Mouse (Mus musculus): ENCODE data around the gene Erbb4. TPM values are rescaled to one million over a fixed set of nuclear protein-coding genes. Genes with fewer than 3 reads are reported as not detected.

Erbb4 gene
- polyA plus RNA-seq (2015; fragmentation: Nextera tagmentation; extraction: Ambion mirVana) = 0.01 and 0.08 TPM in 2 replicates

DNA sequence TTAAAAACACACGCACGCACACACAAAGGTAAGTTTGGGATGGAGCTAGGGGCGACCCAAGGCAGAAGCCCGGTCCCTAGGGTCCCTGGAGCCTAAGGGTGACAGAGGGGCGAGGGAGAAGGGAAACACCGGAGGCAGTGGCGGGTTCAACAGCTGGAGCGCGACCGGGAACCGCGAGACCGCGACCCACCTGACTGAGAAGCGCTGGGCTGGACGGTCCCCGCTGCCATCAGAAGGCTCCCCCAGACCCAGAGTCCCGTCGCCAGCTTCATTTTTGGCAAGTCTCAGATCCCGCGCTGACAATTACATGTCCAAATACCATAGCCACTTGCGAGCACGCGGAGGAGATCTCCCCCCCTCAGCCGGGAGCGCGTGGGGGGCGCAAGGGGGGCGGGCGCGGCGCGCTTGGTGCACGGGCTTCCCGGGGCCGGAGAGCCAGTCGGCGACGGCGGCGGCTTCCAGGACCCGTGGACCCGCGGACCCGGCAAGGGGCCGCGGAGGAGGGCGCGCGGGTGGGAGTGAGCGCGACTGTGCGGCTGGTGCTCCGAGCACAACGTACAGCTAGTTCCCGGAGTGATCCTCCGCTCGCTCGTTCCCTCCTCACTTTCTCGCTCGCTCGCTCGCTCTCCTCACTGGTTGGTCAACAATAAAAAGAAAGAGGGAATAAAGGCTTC is at the start of gene Erbb4:
Erbb4 (minus strand) TSS at position 575 of the 674 bp plus-strand sequence.
- WGBS (ENCODE audit: insufficient replicate concordance) = under 1% methylated on average over 63 of the region's 63 CpGs
- 0 out of 2 replicates have a peak, but pooled peaks cover 6% of the 10 kb centered on the region for H3K4me1 ChIP-seq (replicated peaks)
- ATAC-seq (ENCODE audit: insufficient read depth) = no peak
- no peaks in the 10 kb centered on the region for H3K9me3 ChIP-seq (replicated peaks)
- H3K27me3 ChIP-seq = peaks cover 55% of the 10 kb centered on the region
- peak within 1 kb of the TSS; percentile 46 for H3K4me3 ChIP-seq (replicated peaks)
- H3K9ac ChIP-seq = no peak within 1 kb of the TSS
- H3K27ac ChIP-seq (replicated peaks) = no peak within 1 kb of the TSS
- H3K4me2 ChIP-seq = peak within 1 kb of the TSS; percentile 72
- H3K36me3 ChIP-seq (replicated peaks) = no peaks in the 10 kb centered on the region

GRCm38 (mm10) chr1:69157346-69157745 is 49.5 kb upstream of the Erbb4 start:
- ATAC-seq (ENCODE audit: insufficient read depth) = no peak
- Histone ChIP-seq H3K4me3 (replicated peaks) (no peak overlapping the region), H3K4me1 (replicated peaks) (no peaks in the 10 kb centered on the region), H3K9ac (no peak overlapping the region), H3K27ac (replicated peaks) (no peak overlapping the region), H3K4me2 (no peak overlapping the region), H3K9me3 (replicated peaks) (no peaks in the 10 kb centered on the region), H3K27me3 (no peaks in the 10 kb centered on the region), H3K36me3 (replicated peaks) (no peaks in the 10 kb centered on the region)
- WGBS (ENCODE audit: insufficient replicate concordance) = 52% methylated on average over 2 of the region's 2 CpGs

GRCm38 (mm10) chr1:69141341-69141740 is 33.5 kb upstream of the Erbb4 start:
- no peak for ATAC-seq (ENCODE audit: insufficient read depth)
- Histone ChIP-seq H3K9me3 (replicated peaks) (no peaks in the 10 kb centered on the region), H3K27ac (replicated peaks) (no peak overlapping the region), H3K27me3 (no peaks in the 10 kb centered on the region), H3K4me1 (replicated peaks) (no peaks in the 10 kb centered on the region), H3K4me3 (replicated peaks) (no peak overlapping the region), H3K4me2 (no peak overlapping the region), H3K9ac (no peak overlapping the region), H3K36me3 (replicated peaks) (no peaks in the 10 kb centered on the region)

DNA sequence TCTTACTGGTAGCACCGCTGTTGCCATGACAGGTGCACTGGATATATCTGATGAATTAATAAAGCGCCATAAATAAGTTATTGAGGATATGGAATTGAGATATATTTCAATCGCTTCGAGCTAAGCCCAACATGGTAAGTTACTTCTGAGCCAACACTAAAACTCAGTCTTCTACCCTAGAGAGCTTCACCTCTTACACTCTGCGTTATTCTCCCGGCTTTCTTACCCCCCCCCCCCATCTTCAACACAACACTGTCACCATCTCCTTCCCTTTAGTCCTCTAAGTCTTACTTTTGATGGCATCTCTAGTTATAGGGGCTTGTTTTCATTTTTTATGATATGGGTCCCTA is 31.6 kb upstream of the Erbb4 start:
- no peak for ATAC-seq (ENCODE audit: insufficient read depth)
- Histone ChIP-seq H3K4me1 (replicated peaks) (no peaks in the 10 kb centered on the region), H3K9me3 (replicated peaks) (no peaks in the 10 kb centered on the region), H3K4me3 (replicated peaks) (no peak overlapping the region), H3K27me3 (no peaks in the 10 kb centered on the region), H3K4me2 (no peak overlapping the region), H3K9ac (no peak overlapping the region), H3K27ac (replicated peaks) (no peak overlapping the region), H3K36me3 (replicated peaks) (no peaks in the 10 kb centered on the region)
- 39% methylated on average over 6 of the region's 6 CpGs for WGBS (ENCODE audit: insufficient replicate concordance)

GRCm38 (mm10) chr1:69138856-69139518 is 31.1 kb upstream of the Erbb4 start:
- Histone ChIP-seq H3K36me3 (replicated peaks) (no peaks in the 10 kb centered on the region), H3K4me1 (replicated peaks) (no peaks in the 10 kb centered on the region), H3K9ac (no peak overlapping the region), H3K9me3 (replicated peaks) (no peaks in the 10 kb centered on the region), H3K27ac (replicated peaks) (no peak overlapping the region), H3K4me2 (no peak overlapping the region), H3K4me3 (replicated peaks) (no peak overlapping the region), H3K27me3 (no peaks in the 10 kb centered on the region)
- WGBS (ENCODE audit: insufficient replicate concordance) = 32% methylated on average over 4 of the region's 4 CpGs
- no peak for ATAC-seq (ENCODE audit: insufficient read depth)

DNA sequence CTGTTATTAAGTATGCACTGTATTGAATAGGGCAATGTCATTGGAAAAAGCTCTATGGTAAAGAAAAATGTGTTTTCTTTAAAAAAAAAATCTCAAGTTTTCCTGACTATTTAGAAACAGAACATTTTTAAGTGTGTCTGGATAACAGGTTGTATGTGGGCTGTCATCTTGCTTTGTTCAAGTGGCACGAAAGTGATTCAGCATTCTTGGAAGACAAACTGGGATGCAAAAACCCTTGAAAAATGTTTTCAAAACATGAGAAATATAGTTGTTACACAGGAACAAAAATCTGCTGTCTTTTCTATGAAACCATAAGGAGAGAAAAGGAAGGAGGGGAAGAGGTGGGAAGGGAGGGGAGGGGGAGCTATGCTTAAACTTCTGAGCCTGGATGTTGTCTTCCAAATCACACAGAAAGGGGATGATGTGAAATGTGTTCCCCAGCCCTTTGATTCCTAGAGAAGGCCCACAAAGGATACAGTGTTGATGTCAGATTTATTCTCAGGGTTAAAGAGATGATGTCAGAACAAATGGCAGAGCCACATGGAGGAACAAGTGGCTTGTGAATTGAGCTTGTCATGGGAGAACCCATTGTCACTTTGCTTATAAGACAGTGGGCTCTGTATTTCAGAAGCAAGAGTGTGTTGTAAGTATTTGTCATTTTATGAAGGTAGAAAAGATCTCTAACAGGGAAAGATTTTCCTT is 16.4 kb upstream of the Erbb4 start:
- WGBS (ENCODE audit: insufficient replicate concordance) = 60% methylated on average over 1 of the region's 1 CpGs
- no peaks in the 10 kb centered on the region for H3K36me3 ChIP-seq (replicated peaks)
- no peaks in the 10 kb centered on the region for H3K4me1 ChIP-seq (replicated peaks)
- no peak overlapping the region for H3K9ac ChIP-seq
- H3K4me3 ChIP-seq (replicated peaks) = no peak overlapping the region
- no peaks in the 10 kb centered on the region for H3K9me3 ChIP-seq (replicated peaks)
- no peak overlapping the region for H3K4me2 ChIP-seq
- H3K27ac ChIP-seq (replicated peaks) = no peak overlapping the region
- H3K27me3 ChIP-seq = no peaks in the 10 kb centered on the region
- ATAC-seq (ENCODE audit: insufficient read depth) = no peak

DNA sequence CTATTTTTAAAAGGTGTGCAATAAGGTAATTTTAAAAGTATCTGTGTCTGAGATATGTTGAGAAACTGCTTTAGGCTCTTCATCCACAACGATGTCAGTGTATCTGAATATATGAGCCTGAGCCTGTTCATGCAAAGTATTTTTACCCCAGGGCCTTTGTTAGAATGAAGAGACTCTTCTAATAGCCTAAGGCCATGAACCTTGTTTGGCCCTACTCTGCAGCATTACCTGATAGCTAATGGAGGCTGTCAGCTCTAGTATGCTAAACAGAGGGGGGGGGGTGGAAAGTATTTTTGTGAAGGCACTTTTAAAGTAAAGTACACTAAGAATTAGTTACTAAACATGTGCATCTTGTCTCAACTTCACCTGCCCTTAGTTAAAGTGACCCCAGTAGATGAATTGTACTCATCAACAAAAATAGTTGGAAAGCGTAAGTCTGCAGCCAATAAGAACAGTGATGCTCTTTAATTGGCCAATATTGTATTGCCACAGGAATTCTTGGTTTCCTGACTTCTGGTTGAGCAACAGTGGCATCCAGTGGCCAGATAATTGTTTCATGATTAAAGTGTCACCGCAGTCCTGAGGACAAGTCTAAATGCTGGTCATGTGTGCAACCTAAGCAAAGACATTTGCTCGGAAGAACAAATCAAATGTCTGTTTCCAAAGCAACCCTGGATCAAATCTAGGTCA is 10.5 kb upstream of the Erbb4 start:
- 68% methylated on average over 4 of the region's 4 CpGs for WGBS (ENCODE audit: insufficient replicate concordance)
- H3K36me3 ChIP-seq (replicated peaks) = no peaks in the 10 kb centered on the region
- no peaks in the 10 kb centered on the region for H3K27me3 ChIP-seq
- no peaks in the 10 kb centered on the region for H3K4me1 ChIP-seq (replicated peaks)
- no peak overlapping the region for H3K27ac ChIP-seq (replicated peaks)
- no peaks in the 10 kb centered on the region for H3K9me3 ChIP-seq (replicated peaks)
- H3K4me3 ChIP-seq (replicated peaks) = no peak overlapping the region
- no peak for ATAC-seq (ENCODE audit: insufficient read depth)
- H3K9ac ChIP-seq = no peak overlapping the region
- no peak overlapping the region for H3K4me2 ChIP-seq

- Histone ChIP-seq H3K9ac (no peak overlapping the region), H3K4me2 (peak overlapping the region; percentile 72), H3K9me3 (replicated peaks) (no peaks in the 10 kb centered on the region), H3K27me3 (peaks cover 55% of the 10 kb centered on the region), H3K27ac (replicated peaks) (no peak overlapping the region), H3K4me3 (replicated peaks) (peak overlapping the region; percentile 46), H3K4me1 (replicated peaks) (0 out of 2 replicates have a peak, but pooled peaks cover 6% of the 10 kb centered on the region), H3K36me3 (replicated peaks) (no peaks in the 10 kb centered on the region)
- ATAC-seq (ENCODE audit: insufficient read depth) = no peak
- 5% methylated on average over 20 of the region's 20 CpGs for whole genome bisulfite sequencing (ENCODE audit: insufficient replicate concordance)
These were observed 483 bp upstream of the Erbb4 start for GRCm38 (mm10) chr1:69108159-69108925.

GRCm38 (mm10) chr1:69106937-69107461 is 860 bp downstream of the Erbb4 start:
- H3K27me3 ChIP-seq = peaks cover 55% of the 10 kb centered on the region
- no peak for ATAC-seq (ENCODE audit: insufficient read depth)

GRCm38 (mm10) chr1:69106322-69106761 is 1.5 kb downstream of the Erbb4 start:
- Histone ChIP-seq H3K4me2 (peak overlapping the region; percentile 72), H3K27ac (replicated peaks) (no peak overlapping the region), H3K9me3 (replicated peaks) (no peaks in the 10 kb centered on the region), H3K27me3 (peaks cover 55% of the 10 kb centered on the region), H3K4me1 (replicated peaks) (0 out of 2 replicates have a peak, but pooled peaks cover 6% of the 10 kb centered on the region), H3K36me3 (replicated peaks) (no peaks in the 10 kb centered on the region), H3K9ac (no peak overlapping the region), H3K4me3 (replicated peaks) (peak overlapping the region; percentile 38)
- 1% methylated on average over 24 of the region's 24 CpGs for WGBS (ENCODE audit: insufficient replicate concordance)
- no peak for ATAC-seq (ENCODE audit: insufficient read depth)

More at GRCm38 (mm10) chr1:69106937-69107461, 860 bp downstream of the Erbb4 start:
- peak overlapping the region; percentile 72 for H3K4me2 ChIP-seq
- H3K4me1 ChIP-seq (replicated peaks) = 0 out of 2 replicates have a peak, but pooled peaks cover 6% of the 10 kb centered on the region
- H3K36me3 ChIP-seq (replicated peaks) = no peaks in the 10 kb centered on the region
- no peak overlapping the region for H3K9ac ChIP-seq
- no peaks in the 10 kb centered on the region for H3K9me3 ChIP-seq (replicated peaks)
- H3K4me3 ChIP-seq (replicated peaks) = peak overlapping the region; percentile 46
- H3K27ac ChIP-seq (replicated peaks) = no peak overlapping the region
- WGBS (ENCODE audit: insufficient replicate concordance) = 2% methylated on average over 35 of the region's 35 CpGs

All from liver, embryonic 15.5 days (tissue).